Mouse (Mus musculus): ENCODE measurements around the gene Pkib.

Gene Pkib

DNA sequence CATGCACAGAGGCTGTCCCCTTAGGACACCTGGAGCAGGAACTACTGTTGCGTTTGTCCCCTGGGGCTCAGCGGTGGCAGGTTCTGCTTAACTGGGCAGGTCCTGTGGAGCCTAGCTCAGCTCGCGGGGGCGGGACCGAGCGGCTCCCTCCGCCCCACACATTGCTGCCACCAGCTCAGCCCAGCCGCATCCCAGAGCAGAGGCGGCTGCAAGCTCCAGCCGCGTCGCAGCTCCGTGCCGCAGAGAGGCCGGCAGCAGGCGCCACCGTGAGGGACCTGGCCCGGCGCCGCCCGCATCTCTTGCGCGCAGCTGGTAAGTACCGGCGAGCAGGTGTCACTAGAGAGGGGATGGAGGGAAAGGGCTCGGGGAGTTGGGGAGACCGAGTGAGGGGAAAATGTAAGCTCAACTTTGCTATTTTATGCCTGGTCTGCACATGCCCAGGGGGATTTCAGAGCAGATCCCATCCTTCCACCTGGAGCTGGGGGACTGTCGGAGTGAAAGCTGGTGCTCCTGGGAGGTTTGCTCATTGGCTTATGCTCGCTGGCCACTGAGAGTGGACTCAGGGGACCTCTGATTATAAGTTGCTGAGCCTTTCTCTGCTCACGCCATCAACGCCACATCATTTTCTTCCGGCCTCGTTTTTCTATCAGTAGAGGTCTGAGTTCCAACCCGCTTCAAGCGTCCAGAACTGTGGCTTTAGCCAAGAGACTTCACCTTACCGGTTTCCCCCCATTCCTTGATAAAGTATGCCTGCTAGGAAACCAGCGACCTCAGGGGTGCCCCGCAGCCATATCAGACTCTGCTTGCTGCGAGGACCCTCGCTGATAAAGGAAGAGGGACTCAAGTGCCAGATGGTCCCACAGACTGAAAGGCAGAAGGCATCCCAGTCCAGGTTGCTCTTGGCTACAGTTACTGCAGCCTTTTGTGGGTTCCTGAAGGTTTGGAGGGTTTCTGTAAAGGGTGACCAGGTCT, at the start of gene Pkib:
Gene Pkib, plus strand, starts transcription at position 86 of the 972 bp plus-strand sequence.
- DNase-seq (ENCODE audit: low read depth, low spot score) = peak; percentile 59

DNA sequence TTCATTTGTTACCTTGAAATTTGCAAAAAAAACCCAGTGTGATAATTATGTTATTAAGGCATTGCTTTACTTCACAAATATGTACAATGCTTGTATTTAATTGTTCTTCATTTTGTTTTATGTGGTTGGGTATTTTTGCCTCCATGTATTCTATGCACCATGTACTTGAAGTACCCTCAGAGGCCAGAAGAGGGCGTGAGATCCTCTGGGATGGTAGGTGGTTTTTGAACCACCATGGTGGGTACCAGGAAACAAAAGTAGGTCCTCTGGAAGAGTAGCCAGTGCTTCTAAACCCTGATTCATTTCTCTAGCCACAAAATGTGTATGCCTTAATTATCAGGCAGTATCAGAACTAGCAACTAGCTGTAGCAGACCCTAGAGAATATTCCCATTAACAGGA, 47.9 kb upstream of the Pkib start:
- DNase-seq (ENCODE audit: low read depth, low spot score) = peak; percentile 20

DNA sequence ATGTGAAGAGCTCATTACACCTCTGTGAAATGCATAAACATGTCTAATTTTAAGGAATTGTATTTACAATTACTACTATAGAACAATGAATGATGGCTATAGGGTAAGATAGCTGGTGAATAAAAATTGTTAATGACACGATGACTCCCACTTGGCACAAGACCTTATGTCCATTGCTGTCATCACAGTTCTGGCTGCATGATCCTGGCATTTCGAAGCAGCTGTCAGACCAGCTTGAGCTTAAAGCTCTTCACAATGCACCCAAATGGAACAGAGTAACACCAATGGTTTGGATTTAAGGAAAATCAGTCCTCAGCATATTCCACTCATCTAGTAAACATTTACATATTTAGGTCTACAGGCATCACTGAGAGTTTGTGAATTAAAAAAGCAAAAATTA, 37.5 kb upstream of the Pkib start:
- DNase-seq (ENCODE audit: low read depth, low spot score) = no peak

DNA sequence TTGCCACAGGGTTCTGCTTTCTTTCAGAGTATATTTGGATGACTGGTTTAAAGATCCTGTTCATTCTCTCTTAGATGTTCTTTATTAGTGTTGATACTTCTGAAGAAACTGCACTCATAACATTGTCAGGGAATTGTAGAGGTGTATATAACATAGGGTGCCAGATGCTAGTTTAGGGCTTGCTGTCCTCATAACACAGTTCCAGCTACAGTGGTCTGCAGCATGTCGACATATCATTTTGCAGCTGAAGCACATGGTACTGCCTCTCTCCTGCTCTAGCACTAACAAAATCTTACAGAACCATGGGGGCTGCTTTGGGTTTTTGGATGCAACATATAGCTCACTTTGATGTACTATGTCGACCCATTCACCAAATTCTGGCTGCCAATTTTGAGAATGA, 34.6 kb upstream of the Pkib start:
- no peak for DNase-seq (ENCODE audit: low read depth, low spot score)

DNA sequence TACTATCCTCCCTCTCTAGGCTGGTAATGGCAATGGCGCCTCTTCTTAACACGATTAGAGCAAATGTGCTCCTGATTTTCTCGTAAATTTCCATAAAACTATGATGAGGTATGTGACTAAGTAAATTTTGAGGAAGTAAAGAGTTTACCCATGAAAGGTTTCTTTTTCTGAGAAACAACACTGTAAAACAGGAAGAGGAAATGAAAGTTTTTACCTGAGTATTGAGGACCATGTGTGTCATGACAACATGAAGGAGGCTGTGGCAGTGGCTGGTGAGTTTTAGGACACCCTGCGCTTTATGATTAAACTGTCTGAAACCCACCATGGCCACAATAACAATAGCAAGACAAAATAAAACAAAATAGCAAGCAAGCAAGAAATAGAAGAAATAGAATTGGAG, 28.8 kb upstream of the Pkib start:
- DNase-seq (ENCODE audit: low read depth, low spot score) = no peak

DNA sequence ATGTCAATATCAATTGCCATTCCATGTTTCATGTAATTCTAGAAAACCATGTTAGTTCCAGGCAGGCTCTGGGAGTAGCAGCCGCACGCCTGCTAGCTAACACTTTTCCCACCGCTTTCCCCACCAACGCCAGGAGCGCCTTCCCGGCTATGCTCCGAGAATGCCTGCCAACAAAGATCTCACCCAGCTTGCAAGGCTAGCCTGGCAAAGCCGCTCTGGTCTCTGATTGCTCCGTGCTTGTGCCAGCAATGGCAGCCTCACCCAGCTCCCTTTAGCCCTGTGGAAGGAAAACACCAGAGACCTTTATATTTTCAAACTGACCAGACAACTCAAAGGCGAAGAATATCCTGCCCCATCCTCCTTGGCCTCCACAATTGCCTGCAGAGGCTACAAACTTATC, 8.5 kb upstream of the Pkib start:
- no peak for DNase-seq (ENCODE audit: low read depth, low spot score)

DNA sequence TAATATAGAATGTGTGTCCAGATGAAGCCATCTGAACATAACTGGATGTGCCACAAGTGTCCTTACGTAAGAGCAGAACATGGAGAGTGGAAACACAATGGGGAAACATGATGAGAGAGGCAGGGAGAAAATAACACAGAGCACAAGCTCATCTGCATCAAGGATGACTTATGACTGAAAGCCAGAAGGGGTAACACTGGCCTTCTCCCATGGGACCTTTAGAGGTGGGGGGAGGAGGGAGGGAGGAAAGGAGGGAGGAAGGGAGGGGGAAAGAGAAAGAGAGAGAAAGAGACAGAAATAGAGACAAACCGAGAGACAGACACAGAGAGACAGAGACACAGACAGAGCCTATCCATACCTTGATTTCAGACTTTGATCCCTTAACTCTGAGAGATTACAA, 4.0 kb upstream of the Pkib start:
- no peak for DNase-seq (ENCODE audit: low read depth, low spot score)

DNA sequence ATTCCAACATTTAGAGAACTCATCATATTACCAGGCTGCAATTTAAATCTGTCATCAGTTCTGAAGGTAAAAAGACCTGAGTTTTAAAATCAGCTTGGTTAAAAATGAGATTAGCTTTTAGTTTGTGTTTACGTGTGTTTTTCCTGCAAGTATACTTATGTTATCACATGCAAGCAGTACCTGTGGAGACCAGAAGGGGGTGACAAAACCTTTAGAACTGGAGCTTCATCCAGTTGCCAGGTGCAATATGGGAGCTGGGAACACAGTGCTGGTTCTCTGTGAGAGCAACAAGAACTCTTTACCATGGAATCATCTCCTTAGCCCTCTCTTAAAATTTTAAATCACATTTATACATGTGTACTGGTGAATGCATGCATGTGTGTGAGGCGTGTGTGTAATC, 1.2 kb upstream of the Pkib start:
- peak; percentile 34 for DNase-seq (ENCODE audit: low read depth, low spot score)

DNA sequence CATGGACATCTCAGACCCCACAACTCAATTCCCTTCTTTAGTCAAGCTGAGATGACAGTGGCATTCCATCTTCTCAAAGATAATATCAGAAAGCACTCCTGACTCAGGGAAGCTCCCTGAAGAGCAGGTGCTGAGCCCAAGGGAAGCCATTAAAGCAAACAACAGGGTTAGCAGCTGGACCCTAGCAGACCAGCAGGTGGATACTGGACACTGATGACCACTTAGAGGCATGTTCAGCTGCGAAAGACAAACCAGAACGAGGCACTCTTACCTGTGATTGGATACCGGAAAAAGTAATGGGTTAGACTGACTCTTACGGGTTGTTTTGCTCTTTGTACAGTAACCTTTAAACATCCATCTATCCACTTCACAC, 1.1 kb downstream of the Pkib start:
- no peak for DNase-seq (ENCODE audit: low read depth, low spot score)

DNA sequence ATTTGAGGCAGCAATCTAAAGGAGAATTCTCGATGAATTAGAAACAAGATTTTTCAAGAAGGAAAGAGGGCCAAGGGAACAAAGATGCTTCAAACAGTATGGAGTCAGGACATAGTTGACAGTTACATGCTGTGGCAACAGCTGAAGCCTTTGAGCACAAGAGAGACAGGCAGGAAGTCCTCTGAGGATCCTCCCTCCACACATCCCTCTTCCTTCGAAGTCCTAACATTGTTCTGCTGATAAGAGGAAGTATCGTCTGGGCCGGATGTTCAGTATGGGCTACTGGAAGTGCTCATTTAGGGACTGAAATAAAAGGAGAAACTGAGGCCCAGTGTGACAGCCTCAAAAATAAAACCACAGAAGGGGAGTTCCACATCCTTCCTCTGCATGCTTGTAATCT, 5.2 kb downstream of the Pkib start:
- no peak for DNase-seq (ENCODE audit: low read depth, low spot score)

DNA sequence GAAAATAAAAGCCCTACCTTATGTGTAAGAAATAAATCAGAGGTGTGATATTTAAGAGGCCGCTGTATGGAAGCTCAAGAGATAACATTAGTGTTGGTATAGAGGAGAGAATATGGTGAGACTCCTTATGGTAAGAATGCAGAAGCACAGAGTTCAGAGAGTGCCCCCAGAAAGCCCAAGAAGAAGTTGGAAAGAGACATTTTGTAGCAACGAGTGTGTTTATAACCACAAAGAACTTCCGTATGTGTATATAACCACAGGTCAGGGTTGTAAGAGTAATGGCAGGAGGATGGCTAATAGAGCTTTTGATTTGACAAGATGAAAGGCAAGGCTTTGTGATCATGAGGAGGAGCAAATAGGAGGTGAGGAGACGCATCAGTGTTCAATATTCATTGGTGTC, 6.5 kb downstream of the Pkib start:
- no peak for DNase-seq (ENCODE audit: low read depth, low spot score)

DNA sequence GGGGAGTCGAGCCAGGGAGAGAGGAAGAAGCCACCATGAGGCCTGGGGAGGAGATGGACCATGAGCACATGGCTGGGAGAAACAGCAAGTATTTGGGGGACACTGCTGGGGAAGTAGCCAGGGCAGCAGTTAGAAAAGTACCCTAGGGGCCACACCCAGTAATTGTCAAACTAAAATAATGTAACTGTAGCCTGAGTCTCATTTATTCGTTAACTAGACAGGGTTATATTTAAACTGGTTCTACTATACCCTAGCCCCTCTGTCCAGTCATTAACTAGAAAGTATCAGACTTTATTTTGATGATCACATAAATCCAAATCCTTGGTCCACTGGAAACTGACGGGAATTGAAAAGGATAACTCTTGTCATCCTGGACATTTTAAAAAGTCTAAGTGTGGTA, 7.8 kb downstream of the Pkib start:
- DNase-seq (ENCODE audit: low read depth, low spot score) = no peak

DNA sequence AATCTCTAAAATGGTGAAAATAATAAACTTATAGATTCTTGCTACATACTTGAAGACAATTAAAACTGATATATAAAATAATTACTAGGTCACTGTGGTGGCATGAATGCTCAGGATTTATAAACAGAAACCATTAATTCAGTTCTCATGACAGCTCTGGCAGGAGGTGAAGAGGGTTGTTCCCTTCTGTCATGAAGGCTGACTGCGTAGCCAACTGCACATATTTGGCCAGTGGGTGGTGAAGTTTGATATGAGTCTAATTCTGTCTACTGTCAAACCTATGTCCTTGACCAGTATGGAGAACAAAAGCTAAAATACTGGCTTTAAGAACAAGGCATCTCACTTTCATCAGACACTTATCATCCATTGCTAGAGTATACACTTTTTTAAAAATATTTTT, 21.5 kb downstream of the Pkib start:
- no peak for DNase-seq (ENCODE audit: low read depth, low spot score)

DNA sequence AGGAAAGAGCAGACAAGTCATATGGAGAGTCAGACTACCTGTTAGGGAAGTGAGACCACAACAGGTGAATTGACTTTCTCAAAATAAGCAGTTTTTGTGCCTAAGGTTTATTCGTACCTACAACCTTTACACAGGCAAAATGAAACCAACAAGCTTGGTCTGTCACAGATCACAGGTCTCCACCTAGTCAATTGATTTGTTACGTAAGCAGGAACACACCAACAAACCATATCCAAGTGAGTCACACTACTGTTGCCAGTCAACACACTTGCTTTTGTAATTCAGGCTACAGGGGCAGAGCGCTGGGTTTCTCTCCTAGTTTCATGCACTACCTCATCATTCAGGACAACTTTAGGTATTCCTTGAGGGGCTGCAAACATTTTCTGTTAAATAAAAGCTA, 28.7 kb downstream of the Pkib start:
- DNase-seq (ENCODE audit: low read depth, low spot score) = no peak

DNA sequence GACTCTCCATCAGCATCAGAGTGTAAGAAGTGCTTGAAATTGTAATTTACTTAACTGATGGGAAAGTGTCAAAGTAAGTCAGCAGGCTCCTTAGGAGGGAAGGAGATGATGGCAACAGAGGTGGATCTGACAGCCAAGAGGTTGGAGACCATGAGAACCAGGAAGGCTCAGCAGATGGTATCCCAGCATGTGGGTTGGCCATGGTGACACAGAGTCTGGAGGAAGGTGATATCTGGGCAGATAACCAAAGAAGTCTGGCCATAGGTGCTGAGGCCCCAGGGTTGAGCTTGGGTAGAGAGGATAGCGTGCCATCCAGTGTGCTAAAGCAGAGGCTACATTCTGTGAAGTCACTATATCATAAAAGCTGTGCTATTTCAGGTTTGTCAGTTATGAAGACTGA, 32.0 kb downstream of the Pkib start:
- no peak for DNase-seq (ENCODE audit: low read depth, low spot score)

DNA sequence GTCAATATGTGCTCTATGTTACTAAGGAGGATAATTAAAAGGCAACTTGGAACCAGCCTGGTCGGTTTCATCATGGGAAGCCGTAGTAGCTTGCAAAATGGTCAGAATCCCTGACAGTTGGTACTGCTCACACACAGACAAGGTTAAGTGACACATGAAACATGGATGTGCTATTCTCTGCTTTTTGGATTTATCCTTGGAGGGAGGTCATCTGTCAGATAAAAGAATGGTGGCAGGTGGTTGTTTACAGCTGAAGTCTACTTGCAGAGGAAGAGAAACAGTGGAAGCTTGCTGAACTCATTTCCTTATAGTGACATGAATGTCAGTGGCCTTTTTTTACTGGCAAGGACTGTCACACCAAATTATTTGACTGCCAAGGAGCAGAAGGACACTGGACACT, 32.5 kb downstream of the Pkib start:
- DNase-seq (ENCODE audit: low read depth, low spot score) = no peak

DNA sequence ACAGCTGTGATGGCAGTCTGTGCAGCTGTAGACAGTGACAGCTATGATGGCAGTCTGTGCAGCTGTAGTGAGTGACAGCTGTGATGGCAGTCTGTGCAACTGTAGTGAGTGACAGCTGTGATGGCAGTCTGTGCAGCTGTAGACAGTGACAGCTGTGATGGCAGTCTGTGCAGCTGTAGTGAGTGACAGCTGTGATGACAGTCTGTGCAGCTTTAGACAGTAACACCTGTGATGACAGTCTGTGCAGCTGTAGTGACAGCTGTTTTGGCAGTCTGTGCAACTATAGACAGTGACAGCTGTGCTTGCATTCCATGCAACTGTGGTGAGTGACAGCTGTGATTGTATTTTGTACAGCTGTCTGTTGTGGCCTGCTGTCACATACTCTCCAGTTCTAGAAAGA, 44.0 kb downstream of the Pkib start:
- no peak for DNase-seq (ENCODE audit: low read depth, low spot score)

DNA sequence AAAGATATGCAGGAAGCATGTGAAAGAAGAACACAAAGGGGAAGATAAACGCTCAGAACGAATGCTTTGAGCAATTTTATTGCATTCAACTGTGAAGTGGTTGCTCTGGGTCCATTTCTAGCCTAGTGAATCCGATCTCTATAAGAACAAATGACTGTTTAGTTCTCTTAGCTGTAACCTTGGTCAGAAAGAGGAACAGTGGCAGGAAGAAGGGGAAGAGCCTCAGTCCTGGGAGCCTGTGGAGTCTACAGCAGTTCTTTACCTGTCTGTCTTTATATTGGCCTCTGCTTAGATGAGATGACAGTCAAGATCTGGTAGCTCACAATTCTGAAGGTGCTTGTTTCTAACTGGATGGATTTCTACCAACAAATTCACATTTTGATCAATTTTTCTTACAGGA, 56.2 kb downstream of the Pkib start:
- no peak for DNase-seq (ENCODE audit: low read depth, low spot score)

DNA sequence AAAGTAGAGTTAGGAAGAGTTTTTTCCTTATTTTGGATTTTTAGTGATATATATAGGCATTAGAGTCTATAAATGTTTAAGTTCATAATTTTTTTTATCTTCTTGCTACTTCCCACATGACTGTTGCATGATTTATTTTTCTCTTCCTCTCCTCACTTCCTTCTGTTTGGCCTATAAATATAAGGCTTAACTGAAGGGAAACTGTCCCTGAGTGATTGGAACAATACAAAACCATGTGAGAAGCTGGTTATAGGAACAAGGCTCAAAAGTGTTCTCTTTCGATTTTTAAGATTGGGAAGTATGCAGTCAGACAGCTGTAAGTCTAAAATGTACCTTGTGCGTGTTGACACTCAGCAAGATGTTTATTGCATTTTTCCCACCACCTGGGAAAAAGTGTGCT, 58.4 kb downstream of the Pkib start:
- DNase-seq (ENCODE audit: low read depth, low spot score) = no peak

DNA sequence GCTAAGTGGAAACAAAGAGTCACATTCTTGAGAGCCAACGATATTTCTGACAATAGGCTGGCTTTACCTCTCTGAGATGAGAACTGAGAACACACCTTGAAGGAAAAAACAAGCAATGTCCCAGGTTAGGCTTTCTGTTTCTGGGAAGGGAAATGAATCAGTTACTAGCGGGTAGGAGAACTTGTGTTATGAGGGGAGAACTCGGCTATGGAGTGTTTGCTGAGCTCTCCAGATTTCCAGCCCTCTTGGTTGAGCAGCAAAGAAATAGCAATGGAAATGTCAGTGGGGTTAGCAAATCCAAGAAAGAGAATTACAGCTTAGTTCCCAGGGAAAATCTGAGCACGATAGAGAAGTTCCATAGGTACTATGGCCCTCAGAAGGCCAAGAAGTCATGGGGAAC, 70.5 kb downstream of the Pkib start:
- DNase-seq (ENCODE audit: low read depth, low spot score) = no peak

DNA sequence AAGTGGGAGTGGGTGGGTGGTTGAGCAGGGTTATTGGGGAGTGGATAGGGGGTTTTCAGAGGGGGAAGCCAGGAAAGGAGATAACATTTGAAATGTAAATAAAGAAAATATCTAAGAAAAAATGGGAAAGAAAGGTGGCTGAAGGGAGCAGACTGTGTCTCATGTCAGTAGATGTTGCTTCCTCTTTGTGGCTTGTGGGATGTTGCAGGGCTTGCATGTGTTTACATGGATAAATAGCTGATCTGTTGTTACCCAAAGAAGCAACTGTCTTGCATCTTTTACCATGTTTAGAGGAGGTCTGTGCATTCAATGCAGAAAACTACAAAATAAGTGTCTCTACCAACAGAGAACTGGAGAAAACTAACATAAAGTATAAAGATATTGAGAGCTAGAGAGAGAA, 89.3 kb downstream of the Pkib start:
- no peak for DNase-seq (ENCODE audit: low read depth, low spot score)

DNA sequence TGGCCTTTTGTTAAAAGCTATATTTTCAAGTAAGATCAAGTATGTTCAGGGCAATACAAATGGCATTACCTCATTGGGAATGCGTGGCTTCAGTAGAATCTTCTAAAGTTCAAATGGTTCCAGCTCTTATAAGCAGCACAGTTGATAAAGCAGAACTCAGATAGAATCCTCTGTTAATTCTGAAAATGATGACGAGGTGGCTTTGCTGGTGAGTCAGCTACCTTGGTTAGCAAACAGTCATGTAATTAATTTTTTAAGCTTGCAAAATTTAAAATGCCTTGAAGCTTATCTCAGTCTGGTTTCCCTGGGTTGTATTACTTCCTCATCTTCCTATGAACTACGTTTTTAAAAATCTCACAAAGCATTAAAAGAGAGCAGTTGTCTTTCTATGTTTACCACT, 90.6 kb downstream of the Pkib start:
- DNase-seq (ENCODE audit: low read depth, low spot score) = no peak

DNA sequence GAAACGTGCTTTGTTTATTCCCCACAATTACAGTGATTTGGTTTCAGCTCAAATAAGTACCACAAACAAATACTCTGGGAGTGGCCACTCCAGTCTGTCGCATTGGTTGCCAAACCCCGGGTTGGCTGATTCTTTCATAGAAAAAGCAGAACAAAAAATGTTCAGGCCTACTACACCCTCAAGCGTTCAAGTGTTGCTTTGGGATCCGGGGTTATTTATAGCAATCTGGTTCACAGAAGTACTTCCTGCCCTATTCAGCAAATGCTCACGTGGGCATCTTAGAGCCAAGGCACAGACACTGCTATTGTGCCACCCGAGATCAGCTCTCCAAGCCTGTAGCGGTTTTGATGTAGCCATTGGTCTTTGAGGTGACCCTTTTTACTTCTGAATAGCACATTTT, 95.9 kb downstream of the Pkib start:
- no peak for DNase-seq (ENCODE audit: low read depth, low spot score)

DNA sequence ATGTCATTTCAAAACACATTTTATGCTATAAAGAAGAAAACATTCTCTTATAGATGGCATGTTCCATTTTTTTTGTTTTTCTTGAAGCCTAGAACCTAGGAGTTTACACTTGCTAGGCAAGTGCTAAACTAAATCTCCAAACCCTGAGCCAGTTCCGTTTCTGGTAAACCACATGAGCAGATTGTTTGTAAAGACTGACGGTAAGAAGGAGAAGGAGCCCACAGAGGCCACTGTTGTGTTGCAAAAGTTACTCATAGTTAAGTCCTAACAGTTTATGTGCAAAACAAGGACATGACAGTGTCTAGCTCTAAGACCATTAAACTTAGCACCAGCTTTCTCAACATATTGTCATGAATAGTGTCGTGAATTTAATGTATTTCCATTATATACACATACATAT, 99.9 kb downstream of the Pkib start:
- DNase-seq (ENCODE audit: low read depth, low spot score) = no peak

Measured in ES-CJ7 (cell line).